Mouse (Mus musculus) megakaryocyte progenitor cell, adult 5-6 weeks (primary cell): ENCODE measurements around the gene Cpa2. TPM values are rescaled to one million over a fixed set of nuclear protein-coding genes. Genes with fewer than 3 reads are reported as not detected.

ENCODE experiments used
- ATAC-seq: replicated peaks from 2 replicates; pipeline ENCODE4 v1.8.0; 2016; ENCODE audit warnings: mild to moderate bottlenecking, moderate TSS enrichment, inconsistent platforms; ENCODE audit not compliant: poor library complexity
- total RNA-seq, 2 experiments: library from RNA; stranded (forward) in 1 of 2; stranded (reverse) in 1 of 2; fragments of 157-497, 149-512 nt in 1 of 2; fragments of 200-1000 nt in 1 of 2; gene quantifications; 2 replicates each; pipeline versions ENCODE4 v1.2.3 to v1.2.4; 2015 to 2017

The Cpa2 gene
- total RNA-seq, 2 experiments from 2014 or later = not detected

- no peak for ATAC-seq
Measured at GRCm38 (mm10) chr6:30576477-30577203, 35.3 kb downstream of the Cpa2 start.

- ATAC-seq = no peak
Measured at GRCm38 (mm10) chr6:30579961-30580840, 38.8 kb downstream of the Cpa2 start.

- no peak for ATAC-seq
Measured at GRCm38 (mm10) chr6:30580841-30581176, 39.4 kb downstream of the Cpa2 start.

GRCm38 (mm10) chr6:30586886-30587442, 45.6 kb downstream of the Cpa2 start:
- peak; percentile 95 for ATAC-seq

GRCm38 (mm10) chr6:30589819-30590218, 48.4 kb downstream of the Cpa2 start:
- ATAC-seq = no peak

- ATAC-seq = no peak
Measured at GRCm38 (mm10) chr6:30591851-30592404, 50.5 kb downstream of the Cpa2 start.

- no peak for ATAC-seq
Measured at GRCm38 (mm10) chr6:30592417-30592974, 51.1 kb downstream of the Cpa2 start.

- ATAC-seq = no peak
Measured at GRCm38 (mm10) chr6:30594364-30594763, 53.0 kb downstream of the Cpa2 start.

- ATAC-seq = no peak
Measured at GRCm38 (mm10) chr6:30596230-30596898, 55.0 kb downstream of the Cpa2 start.

- no peak for ATAC-seq
Measured at GRCm38 (mm10) chr6:30600033-30600432, 58.7 kb downstream of the Cpa2 start.

GRCm38 (mm10) chr6:30600995-30601394, 59.6 kb downstream of the Cpa2 start:
- no peak for ATAC-seq

- no peak for ATAC-seq
Measured at GRCm38 (mm10) chr6:30604342-30604867, 63.0 kb downstream of the Cpa2 start.

GRCm38 (mm10) chr6:30605111-30605510, 63.7 kb downstream of the Cpa2 start:
- no peak for ATAC-seq

GRCm38 (mm10) chr6:30605672-30606071, 64.3 kb downstream of the Cpa2 start:
- peak; percentile 57; the same call in 1 of the 2 replicates for ATAC-seq

- ATAC-seq = no peak
Measured at GRCm38 (mm10) chr6:30610710-30611109, 69.3 kb downstream of the Cpa2 start, which contains the start of gene Cpa5. TSS of gene Cpa5 (plus strand) at chr6:30611010.

GRCm38 (mm10) chr6:30611212-30611611, 69.8 kb downstream of the Cpa2 start:
- no peak for ATAC-seq
